Mouse (Mus musculus): ENCODE measurements at regions not wholly inside any gene's neighbourhood (a gene's known extent, or its start where the extent isn't known, plus 50 kb on each side); places are given as distances from the start of the nearest gene placed in this dataset.

GRCm38 (mm10) chr3:102275256-102276022, 70.9 kb upstream of the Vangl1 start:
- TF ChIP-seq CTCF (IDR thresholded peaks at IDR 0.05; ENCODE audit: extremely low read depth, insufficient read depth, low read length) (no peak), POLR2A (IDR thresholded peaks at IDR 0.05; ENCODE audit: extremely low read depth, insufficient read depth, low read length) (no peak)
